Mouse (Mus musculus) G1E-ER4 (cell line): ENCODE results near the gene Ros1. TPM values are rescaled to one million over a fixed set of nuclear protein-coding genes. Genes with fewer than 3 reads are reported as not detected.

ENCODE experiments used
- GATA1 ChIP-seq: IDR thresholded peaks from one replicate; pipeline ENCODE4 v1.8.0; 2012; ENCODE audit warnings: low read length, inconsistent platforms
- polyA plus RNA-seq: library from polyadenylated mRNA; stranded (reverse); fragments of >175 nt; gene quantifications from 2 replicates; pipeline ENCODE4 v1.2.3, GENCODE M21; 2012

The Ros1 gene
- not detected in 2 replicates for polyA plus RNA-seq

- TF ChIP-seq GATA1: no peak
Observed at GRCm38 (mm10) chr10:52194957-52195852, at the start of gene Ros1. Gene Ros1, minus strand, starts transcription at chr10:52195244.

GRCm38 (mm10) chr10:52242680-52243323 lies 47.8 kb upstream of the Ros1 start:
- TF ChIP-seq GATA1: no peak

DNA sequence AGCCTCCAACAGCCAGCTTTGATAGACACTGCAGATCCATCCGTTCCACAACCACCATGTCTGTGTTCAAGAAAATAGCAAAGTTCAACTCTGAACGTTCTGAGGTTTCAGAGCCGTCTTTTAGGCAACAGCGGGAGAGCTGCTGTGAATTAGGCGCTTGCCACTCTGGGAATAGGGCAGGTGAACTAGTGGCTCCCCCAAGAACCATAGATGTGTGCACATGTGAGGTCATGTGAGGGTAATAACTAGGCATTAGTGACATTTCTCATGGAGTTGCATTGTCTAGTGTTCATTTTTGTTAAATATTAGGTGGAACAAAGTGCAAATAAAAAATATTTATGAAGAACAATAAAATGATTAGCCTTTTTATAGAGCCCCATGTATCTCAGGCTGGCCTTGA lies 47.0 kb upstream of the Ros1 start:
- no peak for TF ChIP-seq GATA1

- TF ChIP-seq GATA1: no peak
Observed at GRCm38 (mm10) chr10:52235461-52235860, 40.4 kb upstream of the Ros1 start.

GRCm38 (mm10) chr10:52234654-52234981 lies 39.6 kb upstream of the Ros1 start:
- TF ChIP-seq GATA1: no peak

DNA sequence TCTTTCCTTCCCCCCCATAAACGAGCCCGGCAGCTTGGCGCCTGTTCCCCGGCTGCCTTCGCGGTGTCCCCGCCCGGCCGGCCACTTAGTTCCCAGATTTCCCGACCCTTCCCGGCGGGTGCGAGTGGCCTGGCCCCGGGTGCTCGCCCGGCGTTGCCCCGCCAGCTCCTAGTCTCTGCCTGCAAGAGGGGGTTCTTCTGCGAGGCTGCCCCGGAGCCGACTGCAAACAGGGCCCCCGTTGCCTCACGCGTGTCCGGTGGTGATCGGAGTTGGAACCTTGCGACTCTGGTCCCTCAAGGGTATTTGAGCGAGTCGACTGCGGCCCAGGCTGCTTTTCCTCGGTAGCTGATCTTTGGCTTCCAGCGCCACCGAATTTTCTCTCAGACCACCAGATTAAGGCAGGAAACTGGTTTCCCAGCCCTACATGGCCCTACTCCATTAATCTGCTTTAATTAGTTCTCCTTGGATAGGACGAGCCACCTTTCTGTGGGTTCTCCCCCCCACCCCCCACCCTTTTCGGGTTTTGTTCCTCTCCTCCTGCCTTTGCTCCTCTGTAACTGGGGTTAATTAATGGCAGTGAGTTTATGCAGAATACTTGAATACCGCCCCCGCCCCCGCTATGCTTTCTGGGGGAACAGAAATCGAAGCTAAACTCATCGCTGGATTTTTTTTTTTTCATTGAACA lies 39.1 kb upstream of the Ros1 start:
- TF ChIP-seq GATA1: no peak

DNA sequence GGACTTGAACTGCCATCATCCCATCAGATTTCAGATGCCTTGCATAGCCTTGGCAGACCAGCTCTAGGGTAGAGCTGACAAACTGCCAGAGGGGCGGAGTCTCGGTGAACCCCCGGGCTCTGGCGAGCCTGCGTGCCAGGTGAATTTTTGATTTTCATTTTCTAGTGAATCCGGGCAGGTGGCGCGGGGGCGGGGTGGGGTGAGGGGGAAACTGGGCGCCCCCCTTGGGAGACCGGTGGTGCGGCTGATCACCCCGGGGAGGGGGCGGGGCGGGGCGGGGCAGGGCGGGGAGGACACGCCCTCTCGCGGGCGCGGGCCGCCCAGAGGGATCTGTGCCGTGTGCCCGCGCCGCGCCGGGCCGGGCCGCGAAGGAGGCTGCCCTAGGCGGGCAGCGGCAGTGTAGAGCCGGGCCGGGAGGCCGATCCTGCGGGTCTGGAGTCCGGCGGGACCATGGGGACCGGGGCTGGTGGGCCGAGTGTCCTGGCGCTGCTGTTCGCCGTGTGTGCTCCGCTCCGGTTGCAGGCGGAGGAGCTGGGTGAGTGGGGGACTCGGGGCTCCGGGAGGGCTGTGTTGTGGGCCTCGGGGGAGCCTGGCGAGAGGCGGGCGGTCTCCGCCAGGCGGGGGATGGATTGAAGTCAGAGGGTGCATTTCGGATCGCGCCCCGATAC lies 38.4 kb upstream of the Ros1 start, which contains the start of gene Dcbld1:
Gene Dcbld1 (plus strand): TSS at position 319 of the 668 bp plus-strand sequence.
- no peak for TF ChIP-seq GATA1

DNA sequence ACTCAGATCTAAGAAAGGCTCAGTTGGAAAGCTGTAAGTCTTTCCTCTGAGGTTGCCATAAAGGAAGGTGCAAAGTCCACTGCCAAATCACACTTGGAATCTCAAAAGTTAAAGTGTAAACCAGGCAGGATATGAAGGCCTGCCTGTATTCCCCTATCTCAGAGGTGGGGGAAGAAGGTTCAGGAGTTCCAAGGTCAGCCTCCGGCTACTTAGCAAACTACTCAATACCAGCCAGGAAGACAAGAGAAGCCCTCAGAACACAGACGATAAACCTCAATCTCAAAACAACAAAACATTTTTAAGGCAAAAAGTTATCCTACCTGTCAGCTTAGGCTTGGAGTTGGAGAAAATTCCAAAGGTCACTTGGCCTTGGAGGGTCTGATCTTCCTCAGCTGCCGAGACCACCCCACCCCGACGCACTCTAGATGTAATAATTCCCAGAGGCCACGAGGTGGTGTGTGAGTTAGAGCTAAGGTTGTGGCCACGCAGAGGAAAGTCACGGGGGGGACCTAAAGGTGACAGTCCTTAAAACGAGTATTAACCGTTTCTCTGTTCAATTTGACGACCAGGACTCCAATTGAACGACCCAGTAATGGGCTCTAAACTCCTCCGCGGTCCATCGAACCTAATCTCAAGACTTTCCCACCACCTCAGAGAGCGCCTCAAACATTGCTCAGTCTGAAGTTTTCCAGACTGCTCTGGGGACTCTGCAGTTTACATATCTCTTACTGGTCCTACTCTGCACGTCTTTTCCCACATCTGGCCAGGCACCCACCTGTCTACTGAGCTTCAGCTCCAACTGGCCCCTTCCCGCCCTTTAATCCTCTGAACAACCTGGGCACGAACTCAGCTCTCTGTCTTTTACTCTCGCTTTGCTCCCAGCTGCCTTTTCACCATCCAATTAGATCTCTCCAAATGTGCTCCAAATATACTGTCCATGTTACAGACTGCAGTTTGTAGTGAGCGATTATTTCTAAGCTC lies 37.4 kb upstream of the Ros1 start:
- no peak for TF ChIP-seq GATA1

DNA sequence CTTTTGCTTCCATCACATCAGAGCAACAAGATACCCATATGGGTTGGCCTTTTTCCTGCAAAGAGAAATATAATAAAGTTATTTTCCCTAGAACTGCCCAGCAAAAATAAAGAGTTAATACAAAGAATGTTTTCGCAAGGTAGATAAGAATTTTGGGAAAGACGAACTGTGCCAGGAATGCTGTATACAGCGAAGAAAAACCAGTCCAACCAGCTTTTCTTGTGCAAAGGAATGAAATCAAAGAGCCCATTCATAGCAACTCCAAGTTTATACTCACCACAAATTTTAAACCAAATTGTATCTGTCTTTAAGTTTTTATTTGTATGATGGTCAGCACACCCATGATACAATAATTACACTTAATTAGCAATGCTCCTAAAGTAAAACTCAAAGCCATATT lies 24.6 kb upstream of the Ros1 start:
- TF ChIP-seq GATA1: no peak

DNA sequence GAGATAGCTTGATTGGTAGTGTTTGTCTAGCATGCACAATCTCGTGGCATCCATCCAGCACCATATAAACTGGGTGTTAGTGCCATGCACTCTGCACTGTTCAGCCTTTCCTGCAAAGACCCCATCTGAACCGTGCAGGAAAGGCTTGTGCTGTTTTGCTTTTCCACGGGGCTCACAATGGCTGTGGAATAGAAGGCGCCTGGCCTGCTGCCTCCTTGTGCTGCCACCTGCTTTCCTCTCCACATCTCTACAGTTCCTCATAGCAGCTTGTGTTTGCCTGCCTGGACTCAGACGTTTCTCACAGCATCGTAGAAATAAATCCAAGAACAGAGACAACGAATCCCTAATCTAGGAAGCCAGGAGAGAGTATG lies 22.5 kb upstream of the Ros1 start:
- TF ChIP-seq GATA1: no peak

- TF ChIP-seq GATA1: no peak
Observed at GRCm38 (mm10) chr10:52216797-52217563, 21.9 kb upstream of the Ros1 start.

DNA sequence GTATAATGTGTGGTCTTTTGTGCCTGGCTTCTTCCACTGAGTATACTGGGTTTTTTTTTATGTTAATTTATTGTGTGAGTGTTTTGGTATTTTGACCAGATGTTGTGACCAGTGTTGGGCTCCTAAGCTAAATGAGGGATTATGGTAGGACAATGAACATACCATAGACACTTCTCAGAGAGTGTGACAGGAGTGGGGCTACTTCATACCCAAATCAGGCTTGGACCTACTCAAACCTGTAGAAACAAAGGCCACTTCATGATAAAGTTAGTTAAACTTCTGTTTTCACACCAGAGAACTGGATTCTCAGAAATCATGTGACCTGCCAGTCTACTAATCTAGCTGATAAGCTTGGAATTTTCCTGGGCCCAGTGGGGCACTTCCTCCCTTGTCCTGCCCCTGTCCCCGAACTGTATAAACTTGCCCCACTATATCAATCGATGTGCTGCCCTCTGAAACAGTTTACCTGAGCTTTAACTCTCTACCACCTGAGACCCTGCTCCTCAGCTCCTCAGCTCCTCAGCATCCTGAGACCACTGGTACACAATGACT lies 20.3 kb upstream of the Ros1 start:
- TF ChIP-seq GATA1: no peak

DNA sequence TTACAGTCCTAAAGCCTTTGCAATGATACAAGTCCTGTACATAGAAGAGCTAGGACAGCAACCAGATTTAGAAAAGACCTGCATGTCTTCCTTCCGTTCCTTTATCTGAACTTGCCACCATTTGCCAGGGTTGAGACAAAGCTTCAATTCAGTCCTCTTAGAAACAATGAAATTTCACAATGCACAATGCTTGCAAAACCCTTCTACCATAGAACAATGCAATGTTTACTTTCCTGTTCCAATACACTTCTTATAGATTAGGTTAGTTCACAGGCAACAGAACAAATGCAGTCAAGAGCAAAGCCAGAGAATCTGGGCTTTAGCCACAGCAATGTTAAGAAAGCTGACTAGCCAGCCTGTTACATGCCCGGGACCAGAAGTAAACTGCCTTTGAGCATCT lies 9.0 kb upstream of the Ros1 start:
- TF ChIP-seq GATA1: no peak

- no peak for TF ChIP-seq GATA1
Observed at GRCm38 (mm10) chr10:52185900-52186299, 9.1 kb downstream of the Ros1 start.

- no peak for TF ChIP-seq GATA1
Observed at GRCm38 (mm10) chr10:52182878-52183277, 12.2 kb downstream of the Ros1 start.
